Mouse (Mus musculus) regulatory T cell (primary cell): ENCODE measurements around the gene Zic2.
"Not testable (repeated sequence)": the region's sequence is repeated elsewhere in the genome, so short reads cannot be mapped to it uniquely, and the experiment has no call there.

Experiments used
- in situ Hi-C: fragments of 300-600 bp; cut with MboI, MseI; formaldehyde crosslinking; loops from one replicate; pipeline ENCODE4 v1.15.1; 2025; ENCODE audit warnings: high pct_unique_total_duplicates

Zic2 gene

GRCm38 (mm10) chr14:122474891-122475556, at the start of gene Zic2:
Zic2 (plus strand) TSS chr14:122475435.
- in situ Hi-C loops = loop anchor here (25.0 kb wide), 1 partner anchor 412 kb away; no protein-coding TSS in a partner anchor

- in situ Hi-C loops = no loop called here
Measured at GRCm38 (mm10) chr14:122426529-122427203, 48.6 kb upstream of the Zic2 start.

GRCm38 (mm10) chr14:122427204-122427560, 48.1 kb upstream of the Zic2 start:
- in situ Hi-C loops = no loop called here

- in situ Hi-C loops = no loop called here
Measured at GRCm38 (mm10) chr14:122427654-122428053, 47.6 kb upstream of the Zic2 start.

GRCm38 (mm10) chr14:122432558-122432957, 42.7 kb upstream of the Zic2 start:
- in situ Hi-C loops = no loop called here

GRCm38 (mm10) chr14:122434039-122434438, 41.2 kb upstream of the Zic2 start:
- in situ Hi-C loops = no loop called here

- in situ Hi-C loops = no loop called here
Measured at GRCm38 (mm10) chr14:122436850-122437249, 38.4 kb upstream of the Zic2 start.

GRCm38 (mm10) chr14:122449601-122450495, 25.4 kb upstream of the Zic2 start:
- in situ Hi-C loops = no loop called here

- in situ Hi-C loops = no loop called here
Measured at GRCm38 (mm10) chr14:122450496-122451382, 24.5 kb upstream of the Zic2 start, which contains the start of gene Gm5089. Gm5089 (minus strand) TSS chr14:122451115.

GRCm38 (mm10) chr14:122451551-122452145, 23.6 kb upstream of the Zic2 start:
- in situ Hi-C loops = no loop called here

GRCm38 (mm10) chr14:122452701-122453387, 22.4 kb upstream of the Zic2 start:
- in situ Hi-C loops = no loop called here

GRCm38 (mm10) chr14:122453388-122453995, 21.7 kb upstream of the Zic2 start:
- in situ Hi-C loops = no loop called here

GRCm38 (mm10) chr14:122453996-122454738, 21.1 kb upstream of the Zic2 start:
- in situ Hi-C loops = no loop called here

- in situ Hi-C loops = no loop called here
Measured at GRCm38 (mm10) chr14:122454901-122455561, 20.2 kb upstream of the Zic2 start.

GRCm38 (mm10) chr14:122455562-122455958, 19.7 kb upstream of the Zic2 start:
- in situ Hi-C loops = no loop called here

- in situ Hi-C loops = not testable (repeated sequence)
Measured at GRCm38 (mm10) chr14:122459332-122459731, 15.9 kb upstream of the Zic2 start.

- in situ Hi-C loops = no loop called here
Measured at GRCm38 (mm10) chr14:122459776-122460175, 15.5 kb upstream of the Zic2 start.

- in situ Hi-C loops = no loop called here
Measured at GRCm38 (mm10) chr14:122460226-122460625, 15.0 kb upstream of the Zic2 start.
